Mouse (Mus musculus) midbrain, embryonic 10.5 days (tissue): ENCODE data around the gene Asb6. TPM values are rescaled to one million over a fixed set of nuclear protein-coding genes. Genes with fewer than 3 reads are reported as not detected.

Experiments used
- DNase-seq: peaks from one replicate; pipeline ENCODE4 v3.0.0-alpha.2; 2017; ENCODE audit warnings: low spot score
- H3K27ac ChIP-seq: fragments of 300-500 bp; sonication (generic); replicated peaks from 2 replicates; pipeline ENCODE4 v1.5.1; 2016; ENCODE audit warnings: mild to moderate bottlenecking
- H3K27me3 ChIP-seq: fragments of 300-500 bp; sonication (generic); 2 replicates; pipeline ENCODE4 v1.6.1; 2016; ENCODE audit warnings: low read depth, mild to moderate bottlenecking; ENCODE audit not compliant: poor library complexity, severe bottlenecking
- H3K36me3 ChIP-seq: fragments of 300-500 bp; sonication (generic); 2 replicates; pipeline ENCODE4 v1.6.1; 2016; ENCODE audit warnings: mild to moderate bottlenecking, moderate library complexity
- H3K4me1 ChIP-seq: fragments of 300-500 bp; sonication (generic); 2 replicates; pipeline ENCODE4 v1.6.1; 2016
- H3K4me3 ChIP-seq: fragments of 300-500 bp; sonication (generic); 2 replicates; pipeline ENCODE4 v1.5.1; 2016; ENCODE audit warnings: mild to moderate bottlenecking, moderate library complexity
- H3K9me3 ChIP-seq: fragments of 300-500 bp; sonication (generic); replicated peaks from 2 replicates; pipeline ENCODE4 v1.6.1; 2016; ENCODE audit warnings: mild to moderate bottlenecking
- WGBS: fragments of 180-500 bp; shearing (Covaris S2); methylation state at CpG from one replicate; pipeline ENCODE4 v1.1.7; 2016; 5-methylcytosine and 5-hydroxymethylcytosine counted together
- polyA plus RNA-seq: library from polyadenylated mRNA; unstranded; fragments of >200 nt; fragmentation: Nextera tagmentation; extraction: Ambion mirVana; gene quantifications from 2 replicates; pipeline ENCODE4 v1.2.1, GENCODE M21; 2016

Gene Asb6
- polyA plus RNA-seq = 43.9 and 45.8 TPM in 2 replicates

- Histone ChIP-seq H3K27me3 (no peaks in the 10 kb centered on the region), H3K4me3 (no peak within 1 kb of the TSS), H3K27ac (peak within 1 kb of the TSS; percentile 10; the same call in 1 of the 2 replicates), H3K4me1 (peaks cover 49% of the 10 kb centered on the region), H3K9me3 (no peaks in the 10 kb centered on the region), H3K36me3 (peaks cover 15% of the 10 kb centered on the region)
- 6% methylated on average over 4 of the region's 4 CpGs for WGBS
- DNase-seq = no peak
These were observed at the start of gene Asb6 for GRCm38 (mm10) chr2:30830283-30830795. Asb6 (minus strand) TSS chr2:30830333.

- DNase-seq = no peak
- no peaks in the 10 kb centered on the region for H3K9me3 ChIP-seq
- H3K36me3 ChIP-seq = no peaks in the 10 kb centered on the region
- H3K4me1 ChIP-seq = peaks cover 23% of the 10 kb centered on the region
- no peak overlapping the region for H3K27ac ChIP-seq
- H3K4me3 ChIP-seq = no peak overlapping the region
- WGBS = 92% methylated on average over 15 of the region's 15 CpGs
- no peaks in the 10 kb centered on the region for H3K27me3 ChIP-seq
These were observed 49.3 kb upstream of the Asb6 start for GRCm38 (mm10) chr2:30879481-30879880.

GRCm38 (mm10) chr2:30875621-30876432 is 45.7 kb upstream of the Asb6 start:
- Histone ChIP-seq H3K4me1 (peaks cover 36% of the 10 kb centered on the region), H3K27me3 (no peaks in the 10 kb centered on the region), H3K27ac (peak overlapping the region; percentile 61), H3K4me3 (no peak overlapping the region), H3K9me3 (no peaks in the 10 kb centered on the region), H3K36me3 (no peaks in the 10 kb centered on the region)
- no peak for DNase-seq
- WGBS = 47% methylated on average over 11 of the region's 11 CpGs

GRCm38 (mm10) chr2:30875096-30875495 is 45.0 kb upstream of the Asb6 start:
- Histone ChIP-seq H3K9me3 (no peaks in the 10 kb centered on the region), H3K4me3 (no peak overlapping the region), H3K27ac (peak overlapping the region; percentile 61), H3K36me3 (no peaks in the 10 kb centered on the region), H3K4me1 (peaks cover 37% of the 10 kb centered on the region), H3K27me3 (no peaks in the 10 kb centered on the region)
- DNase-seq = no peak
- WGBS = 77% methylated on average over 7 of the region's 7 CpGs

GRCm38 (mm10) chr2:30874445-30874844 is 44.3 kb upstream of the Asb6 start:
- H3K36me3 ChIP-seq = no peaks in the 10 kb centered on the region
- no peak overlapping the region for H3K4me3 ChIP-seq
- no peaks in the 10 kb centered on the region for H3K9me3 ChIP-seq
- H3K4me1 ChIP-seq = peaks cover 37% of the 10 kb centered on the region
- 38% methylated on average over 10 of the region's 10 CpGs for WGBS
- H3K27ac ChIP-seq = no peak overlapping the region
- no peaks in the 10 kb centered on the region for H3K27me3 ChIP-seq
- no peak for DNase-seq

GRCm38 (mm10) chr2:30872669-30873068 is 42.5 kb upstream of the Asb6 start:
- WGBS = 73% methylated on average over 6 of the region's 6 CpGs

GRCm38 (mm10) chr2:30870863-30871262 is 40.7 kb upstream of the Asb6 start:
- WGBS = 72% methylated on average over 8 of the region's 8 CpGs
- peaks cover 27% of the 10 kb centered on the region for H3K4me1 ChIP-seq
- no peak for DNase-seq
- no peak overlapping the region for H3K4me3 ChIP-seq
- H3K9me3 ChIP-seq = no peaks in the 10 kb centered on the region
- no peak overlapping the region for H3K27ac ChIP-seq
- H3K36me3 ChIP-seq = no peaks in the 10 kb centered on the region
- 0 out of 2 replicates have a peak, but pooled peaks cover 7% of the 10 kb centered on the region for H3K27me3 ChIP-seq

More at GRCm38 (mm10) chr2:30872669-30873068, 42.5 kb upstream of the Asb6 start:
- H3K9me3 ChIP-seq = no peaks in the 10 kb centered on the region
- no peak overlapping the region for H3K4me3 ChIP-seq
- H3K27ac ChIP-seq = no peak overlapping the region; the same call in 1 of the 2 replicates
- H3K27me3 ChIP-seq = no peaks in the 10 kb centered on the region
- H3K36me3 ChIP-seq = no peaks in the 10 kb centered on the region
- peaks cover 37% of the 10 kb centered on the region for H3K4me1 ChIP-seq
- no peak for DNase-seq

- Histone ChIP-seq H3K4me3 (peak overlapping the region; percentile 52), H3K27ac (peak overlapping the region; percentile 75; the same call in 1 of the 2 replicates), H3K4me1 (peaks cover 26% of the 10 kb centered on the region)
These were observed 35.3 kb upstream of the Asb6 start for GRCm38 (mm10) chr2:30865426-30865825.

GRCm38 (mm10) chr2:30864968-30865381 is 34.8 kb upstream of the Asb6 start:
- Histone ChIP-seq H3K4me3 (peak overlapping the region; percentile 52), H3K4me1 (peaks cover 26% of the 10 kb centered on the region), H3K27ac (peak overlapping the region; percentile 75), H3K36me3 (no peaks in the 10 kb centered on the region), H3K9me3 (no peaks in the 10 kb centered on the region), H3K27me3 (peaks cover 35% of the 10 kb centered on the region)
- DNase-seq = peak; percentile 28
- WGBS = 2% methylated on average over 35 of the region's 35 CpGs

More at GRCm38 (mm10) chr2:30865426-30865825, 35.3 kb upstream of the Asb6 start:
- no peak for DNase-seq
- WGBS = 44% methylated on average over 3 of the region's 3 CpGs
- Histone ChIP-seq H3K36me3 (no peaks in the 10 kb centered on the region), H3K27me3 (peaks cover 35% of the 10 kb centered on the region), H3K9me3 (no peaks in the 10 kb centered on the region)

GRCm38 (mm10) chr2:30863574-30863973 is 33.4 kb upstream of the Asb6 start:
- WGBS = 88% methylated on average over 9 of the region's 9 CpGs
- Histone ChIP-seq H3K27ac (no peak overlapping the region), H3K27me3 (peaks cover 35% of the 10 kb centered on the region), H3K4me3 (no peak overlapping the region), H3K4me1 (peaks cover 28% of the 10 kb centered on the region), H3K9me3 (no peaks in the 10 kb centered on the region), H3K36me3 (no peaks in the 10 kb centered on the region)
- no peak for DNase-seq

- Histone ChIP-seq H3K9me3 (no peaks in the 10 kb centered on the region), H3K36me3 (no peaks in the 10 kb centered on the region), H3K4me1 (peaks cover 43% of the 10 kb centered on the region), H3K27me3 (peaks cover 35% of the 10 kb centered on the region), H3K4me3 (no peak overlapping the region), H3K27ac (no peak overlapping the region)
- 64% methylated on average over 4 of the region's 4 CpGs for WGBS
- DNase-seq = no peak
These were observed 31.9 kb upstream of the Asb6 start for GRCm38 (mm10) chr2:30862081-30862480.

GRCm38 (mm10) chr2:30859782-30860181 is 29.6 kb upstream of the Asb6 start:
- no peak for DNase-seq
- no peak overlapping the region for H3K27ac ChIP-seq
- H3K9me3 ChIP-seq = no peaks in the 10 kb centered on the region
- H3K4me1 ChIP-seq = peaks cover 41% of the 10 kb centered on the region
- no peaks in the 10 kb centered on the region for H3K36me3 ChIP-seq
- no peak overlapping the region for H3K4me3 ChIP-seq
- peaks cover 19% of the 10 kb centered on the region for H3K27me3 ChIP-seq
- 82% methylated on average over 5 of the region's 5 CpGs for WGBS

GRCm38 (mm10) chr2:30857076-30857475 is 26.9 kb upstream of the Asb6 start:
- H3K27me3 ChIP-seq = no peaks in the 10 kb centered on the region
- WGBS = 67% methylated on average over 6 of the region's 6 CpGs
- peaks cover 54% of the 10 kb centered on the region for H3K4me1 ChIP-seq
- no peak overlapping the region for H3K4me3 ChIP-seq
- H3K9me3 ChIP-seq = no peaks in the 10 kb centered on the region
- H3K36me3 ChIP-seq = no peaks in the 10 kb centered on the region
- H3K27ac ChIP-seq = no peak overlapping the region
- DNase-seq = no peak
